Mouse (Mus musculus) left cerebral cortex, adult 9 months (tissue): ENCODE results near the gene Syngr1.
A peak's percentile ranks its signal among the peaks of the same experiment; 100 is the strongest.

Source experiments
- DNase-seq, 2 experiments: peaks; one replicate each; pipeline ENCODE4 v3.0.0; 2022; ENCODE audit warnings: low spot score in 2 of 2

The Syngr1 gene

GRCm38 (mm10) chr15:80091121-80091955, at the start of gene Syngr1, which contains the start of gene Rpl3:
Syngr1 (plus strand) TSS chr15:80091334.
Rpl3 (minus strand) TSS chr15:80091868.
- DNase-seq, result peak in 1 of 2 experiments; percentile 80

GRCm38 (mm10) chr15:80042152-80042551, 49.0 kb upstream of the Syngr1 start:
- no peak for DNase-seq

GRCm38 (mm10) chr15:80044249-80044648, 46.9 kb upstream of the Syngr1 start:
- no peak for DNase-seq

GRCm38 (mm10) chr15:80045749-80046148, 45.4 kb upstream of the Syngr1 start:
- no peak for DNase-seq

GRCm38 (mm10) chr15:80047242-80047641, 43.9 kb upstream of the Syngr1 start:
- DNase-seq, result no peak

- DNase-seq, result no peak
Measured at GRCm38 (mm10) chr15:80047973-80048372, 43.2 kb upstream of the Syngr1 start.

- DNase-seq, result no peak
Measured at GRCm38 (mm10) chr15:80050093-80050492, 41.0 kb upstream of the Syngr1 start.

- no peak for DNase-seq
Measured at GRCm38 (mm10) chr15:80051092-80051761, 39.9 kb upstream of the Syngr1 start.

- DNase-seq, result no peak
Measured at GRCm38 (mm10) chr15:80051782-80052181, 39.4 kb upstream of the Syngr1 start.

GRCm38 (mm10) chr15:80053381-80054033, 37.6 kb upstream of the Syngr1 start:
- no peak for DNase-seq

GRCm38 (mm10) chr15:80054034-80054710, 37.0 kb upstream of the Syngr1 start:
- DNase-seq, result no peak

GRCm38 (mm10) chr15:80058151-80058550, 33.0 kb upstream of the Syngr1 start:
- DNase-seq, result no peak

- no peak for DNase-seq
Measured at GRCm38 (mm10) chr15:80059606-80060005, 31.5 kb upstream of the Syngr1 start.

GRCm38 (mm10) chr15:80060356-80061070, 30.6 kb upstream of the Syngr1 start:
- no peak for DNase-seq

GRCm38 (mm10) chr15:80061071-80061550, 30.0 kb upstream of the Syngr1 start:
- DNase-seq, result no peak

GRCm38 (mm10) chr15:80062339-80062738, 28.8 kb upstream of the Syngr1 start:
- no peak for DNase-seq

GRCm38 (mm10) chr15:80062821-80063220, 28.3 kb upstream of the Syngr1 start:
- no peak for DNase-seq

GRCm38 (mm10) chr15:80064965-80065364, 26.2 kb upstream of the Syngr1 start:
- no peak for DNase-seq

GRCm38 (mm10) chr15:80065414-80065813, 25.7 kb upstream of the Syngr1 start:
- DNase-seq, result no peak

- DNase-seq, result no peak
Measured at GRCm38 (mm10) chr15:80066538-80066937, 24.6 kb upstream of the Syngr1 start.

- DNase-seq, result no peak
Measured at GRCm38 (mm10) chr15:80069171-80069570, 22.0 kb upstream of the Syngr1 start.
